Mouse (Mus musculus): ENCODE results near the gene Foxj1.

Foxj1 gene

DNA sequence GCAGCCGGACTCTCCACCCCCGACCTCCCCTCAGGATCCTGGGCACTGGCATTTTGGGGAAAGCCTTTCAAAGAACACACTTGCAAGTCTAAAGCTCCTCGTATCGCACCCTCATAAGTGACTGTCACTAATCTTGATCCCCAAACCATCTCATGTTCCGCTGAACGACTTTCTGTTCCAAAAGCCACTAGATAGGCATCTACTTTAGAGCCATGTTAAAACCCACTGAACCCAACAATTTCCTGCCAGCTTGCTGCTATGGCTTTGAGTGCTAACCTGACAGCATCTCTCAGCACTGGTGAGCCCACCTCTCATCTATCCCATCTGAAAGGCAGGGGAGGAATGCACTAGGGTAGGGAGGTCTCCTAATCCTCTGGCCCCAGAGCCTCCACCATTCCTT lies 2.3 kb upstream of the Foxj1 start:
- DNase-seq = no peak

DNA sequence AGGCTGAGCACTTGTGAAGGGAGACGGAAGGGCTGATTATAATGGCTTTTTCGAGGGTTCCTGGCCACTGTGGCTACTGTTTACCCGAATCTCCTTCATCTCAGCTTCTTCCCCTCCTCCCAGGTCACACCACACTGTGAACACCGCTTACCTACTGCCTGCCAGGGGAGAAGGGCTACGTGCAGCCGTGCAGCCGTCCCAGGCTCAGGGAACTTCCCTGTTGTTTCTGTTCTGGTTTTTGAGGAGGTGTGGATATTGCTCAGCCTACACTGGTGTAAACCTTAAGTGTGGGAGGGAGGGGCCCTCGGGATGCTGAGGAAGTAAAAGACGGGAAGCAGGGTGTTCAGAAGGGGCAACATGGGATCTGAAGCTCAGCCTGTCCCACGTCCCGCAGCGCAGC lies 1.8 kb upstream of the Foxj1 start:
- no peak for DNase-seq

DNA sequence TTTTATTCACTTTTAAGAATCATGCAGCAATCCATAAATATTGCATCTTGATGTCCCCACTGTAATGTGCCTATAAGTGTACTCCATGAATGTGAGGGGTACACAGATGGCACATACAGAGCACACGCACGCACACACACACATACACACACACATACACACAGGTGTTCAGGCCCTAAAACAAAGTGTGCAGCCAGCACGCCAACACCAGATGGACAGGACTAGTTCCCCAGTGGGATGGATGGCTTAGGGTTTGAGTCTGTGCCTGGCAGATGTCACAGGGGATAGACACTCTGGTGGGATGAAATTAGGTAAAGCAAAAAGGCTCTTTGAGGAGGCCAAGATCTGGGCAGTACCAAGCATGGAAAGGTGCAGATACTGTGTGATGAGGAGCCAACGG lies 1.2 kb upstream of the Foxj1 start:
- no peak for DNase-seq

DNA sequence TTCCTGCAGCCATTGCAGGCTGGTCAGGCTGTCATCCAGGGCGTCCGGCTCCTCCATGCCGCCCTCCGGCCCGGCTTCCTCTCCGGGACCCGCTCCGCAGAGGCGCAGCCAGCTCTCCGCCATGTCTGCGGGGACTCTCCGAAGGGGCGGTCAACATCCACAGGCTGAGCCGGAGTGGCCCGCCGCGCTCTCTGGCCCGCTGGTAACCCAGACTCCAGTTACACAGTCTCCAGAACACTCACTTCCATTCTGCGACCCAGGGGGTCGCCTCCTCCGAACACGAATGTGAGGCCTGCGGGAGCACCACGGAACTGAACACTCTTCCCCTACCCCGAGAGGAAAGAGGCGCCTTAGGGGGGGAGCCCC lies 799 bp downstream of the Foxj1 start:
- no peak for DNase-seq

DNA sequence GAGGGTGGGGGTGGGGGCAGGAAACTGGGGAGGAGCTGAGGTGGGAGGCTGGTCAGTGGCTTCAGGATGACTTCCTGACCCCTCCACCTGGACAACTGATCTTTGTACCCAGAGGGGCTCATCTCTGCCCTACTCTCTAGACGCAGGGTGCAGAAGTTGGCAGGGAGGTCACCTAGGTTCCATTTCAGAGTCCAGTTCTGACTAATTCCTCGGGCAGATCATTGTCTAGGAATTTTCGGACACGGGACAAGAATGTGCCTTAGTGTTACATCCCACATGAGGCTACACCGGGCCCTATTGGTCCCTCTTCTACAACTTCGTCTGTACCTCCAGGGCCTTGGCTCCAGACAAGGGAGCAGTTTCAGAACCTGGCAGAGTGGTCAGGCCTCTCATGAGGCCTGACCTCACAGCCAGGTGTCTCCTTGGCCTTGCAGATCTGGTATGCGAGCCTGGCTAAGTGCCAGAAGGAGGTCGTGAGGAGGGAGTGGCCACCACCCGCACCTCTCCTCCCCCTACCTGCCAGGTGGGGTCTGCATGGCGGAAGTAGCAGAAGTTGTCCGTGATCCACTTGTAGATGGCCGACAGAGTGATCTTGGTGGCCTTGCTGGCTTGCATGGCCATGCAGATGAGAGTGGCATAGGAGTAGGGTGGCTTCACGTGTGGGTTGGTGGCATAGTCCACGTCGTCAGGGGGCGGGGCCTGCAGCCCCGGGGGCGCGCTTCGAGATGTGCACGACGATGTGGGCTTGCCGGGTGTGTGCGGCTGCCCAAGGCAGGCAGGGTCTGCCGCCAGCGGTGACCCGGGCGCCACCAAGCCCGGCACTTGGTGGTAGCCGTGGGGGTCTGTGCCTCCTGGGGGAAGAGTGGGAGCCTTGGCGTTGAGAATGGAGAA lies 1.4 kb downstream of the Foxj1 start:
- peak; percentile 76 for DNase-seq

DNA sequence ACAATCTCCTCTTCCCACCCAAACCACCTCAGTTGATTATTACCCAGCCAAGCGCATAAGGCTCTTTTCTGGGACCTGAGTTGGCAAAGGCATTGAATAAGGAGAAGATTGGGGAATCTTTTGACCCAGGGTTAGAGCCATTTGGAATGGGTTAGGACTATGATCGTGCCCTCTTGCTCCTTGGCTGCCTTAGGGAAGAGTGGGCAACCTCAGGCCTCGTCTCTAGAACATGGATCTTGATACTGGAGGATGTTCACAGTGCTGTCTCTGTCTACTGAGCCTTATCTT lies 2.3 kb downstream of the Foxj1 start:
- DNase-seq = peak; percentile 61

DNA sequence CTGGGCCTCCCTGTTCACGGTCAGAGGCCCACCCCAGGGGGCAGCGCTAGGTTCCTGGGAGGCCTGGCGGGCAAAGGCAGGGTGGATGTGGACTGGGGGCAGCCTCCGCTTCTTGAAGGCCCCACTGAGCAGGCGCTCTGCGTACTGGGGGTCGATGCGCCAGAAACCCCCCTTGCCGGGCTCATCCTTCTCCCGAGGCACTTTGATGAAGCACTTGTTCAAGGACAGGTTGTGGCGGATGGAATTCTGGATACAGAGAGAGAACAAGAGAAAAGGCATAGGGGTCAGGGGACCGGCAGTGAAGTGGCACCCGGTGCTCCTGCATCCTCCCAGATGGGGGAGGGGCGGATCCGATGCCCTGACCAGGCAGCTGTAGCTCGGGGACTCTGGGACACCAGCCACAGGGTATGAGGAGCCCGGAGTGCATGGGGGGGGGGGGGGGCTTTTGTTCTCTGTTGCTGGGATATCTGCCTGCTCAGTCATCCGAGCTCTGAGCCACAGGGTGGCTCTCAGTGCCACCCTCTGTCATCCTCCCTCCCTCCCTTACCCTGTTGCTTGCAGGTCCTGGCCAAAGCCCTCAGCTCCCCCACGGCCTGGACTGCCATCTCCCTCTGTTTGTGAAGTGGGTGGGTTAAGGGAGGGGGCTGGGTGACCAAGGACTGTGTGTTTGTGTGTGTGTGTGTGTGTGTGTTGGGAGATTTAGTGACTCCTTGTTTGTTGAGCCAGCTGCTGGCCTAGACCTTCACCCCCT lies 2.8 kb downstream of the Foxj1 start:
- DNase-seq = no peak

DNA sequence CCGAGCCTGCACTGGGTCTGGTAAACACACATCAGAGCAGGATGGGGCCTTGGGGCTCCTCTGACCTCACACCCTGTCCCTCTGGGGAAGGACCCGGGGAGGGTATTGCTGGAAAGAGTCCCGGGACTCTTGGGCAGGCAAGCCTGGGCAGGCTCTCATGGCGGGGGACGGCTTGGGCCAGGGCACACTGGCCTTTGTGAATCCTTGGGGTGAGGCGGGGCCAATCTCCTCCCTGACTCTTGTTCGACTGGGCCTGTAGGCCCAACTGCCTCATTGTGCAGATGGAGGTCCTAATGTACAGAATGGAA lies 5.0 kb downstream of the Foxj1 start:
- DNase-seq = no peak

DNA sequence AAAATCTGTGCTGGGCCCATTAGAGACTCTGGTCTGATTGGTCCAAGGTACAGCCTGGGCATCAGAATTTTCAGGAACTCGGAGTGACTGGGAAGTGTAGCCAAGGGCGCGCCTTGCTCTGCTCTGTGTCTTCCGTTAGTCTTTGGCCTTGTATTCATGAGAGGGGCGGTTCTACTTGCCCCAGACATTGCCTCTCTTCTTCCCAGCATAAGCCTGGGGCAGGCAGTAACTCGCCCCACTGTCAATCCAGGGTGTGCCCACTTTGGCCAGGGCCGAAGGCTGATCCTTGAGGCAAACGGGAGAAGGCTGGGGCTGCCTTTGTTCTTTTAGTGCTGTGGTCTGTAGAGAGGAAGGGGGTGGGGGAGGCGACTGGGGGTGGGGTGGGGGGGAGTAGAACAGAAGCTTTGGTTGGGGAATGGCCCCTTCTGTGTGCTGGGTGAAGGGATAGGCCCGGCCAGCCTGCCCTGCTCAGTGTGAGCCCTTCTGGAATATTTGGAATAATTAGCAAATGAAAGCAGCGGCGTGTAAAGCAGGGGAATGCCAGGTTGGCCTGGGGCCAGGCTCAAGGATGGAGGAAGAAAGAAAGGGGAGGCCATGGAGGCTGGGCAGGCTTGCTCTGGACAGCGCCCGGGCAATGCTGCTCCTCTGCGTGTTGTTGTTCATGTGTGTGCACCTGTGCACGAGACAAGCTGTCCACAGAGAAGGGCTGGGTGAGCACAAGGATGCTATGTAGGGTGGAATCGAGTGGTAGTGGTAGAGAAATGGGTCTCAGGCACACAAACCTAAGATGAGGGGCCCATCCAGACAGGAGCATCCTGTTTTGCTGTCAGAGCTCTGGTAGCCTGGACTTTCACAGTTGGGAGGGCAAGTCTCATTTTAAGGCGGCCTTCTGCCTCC lies 5.6 kb downstream of the Foxj1 start:
- peak; percentile 56 for DNase-seq

DNA sequence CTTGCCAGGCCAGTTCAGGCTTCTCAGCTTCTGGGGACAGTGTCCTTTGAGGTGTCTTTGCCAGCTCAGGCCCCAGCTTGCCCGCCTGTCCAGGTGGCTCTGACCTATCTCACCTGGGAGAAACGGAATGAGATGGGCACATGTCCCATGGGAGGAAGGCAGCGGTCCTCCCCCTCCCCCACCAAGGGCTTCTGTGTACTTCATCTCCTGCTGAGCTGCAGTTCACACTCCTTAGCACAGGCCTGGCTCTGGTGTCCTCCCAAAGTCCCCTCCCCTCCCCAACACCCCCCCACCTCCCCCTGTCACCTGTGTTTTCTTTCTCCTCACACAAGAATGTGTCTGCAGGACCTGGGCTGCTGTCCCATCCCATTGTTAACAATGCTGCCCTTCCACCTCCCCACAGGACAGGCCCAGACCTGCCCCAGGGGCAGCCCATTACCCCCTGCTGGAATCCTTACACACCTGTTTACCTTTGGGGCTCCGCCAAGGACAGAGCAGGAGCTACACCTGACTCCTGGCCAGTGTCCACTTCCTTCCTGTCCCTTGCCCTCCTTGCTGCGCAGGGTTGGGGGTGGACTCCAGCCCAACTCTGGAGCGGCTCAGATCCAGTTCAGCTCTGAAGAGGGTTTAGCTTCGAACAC lies 8.1 kb downstream of the Foxj1 start:
- no peak for DNase-seq

DNA sequence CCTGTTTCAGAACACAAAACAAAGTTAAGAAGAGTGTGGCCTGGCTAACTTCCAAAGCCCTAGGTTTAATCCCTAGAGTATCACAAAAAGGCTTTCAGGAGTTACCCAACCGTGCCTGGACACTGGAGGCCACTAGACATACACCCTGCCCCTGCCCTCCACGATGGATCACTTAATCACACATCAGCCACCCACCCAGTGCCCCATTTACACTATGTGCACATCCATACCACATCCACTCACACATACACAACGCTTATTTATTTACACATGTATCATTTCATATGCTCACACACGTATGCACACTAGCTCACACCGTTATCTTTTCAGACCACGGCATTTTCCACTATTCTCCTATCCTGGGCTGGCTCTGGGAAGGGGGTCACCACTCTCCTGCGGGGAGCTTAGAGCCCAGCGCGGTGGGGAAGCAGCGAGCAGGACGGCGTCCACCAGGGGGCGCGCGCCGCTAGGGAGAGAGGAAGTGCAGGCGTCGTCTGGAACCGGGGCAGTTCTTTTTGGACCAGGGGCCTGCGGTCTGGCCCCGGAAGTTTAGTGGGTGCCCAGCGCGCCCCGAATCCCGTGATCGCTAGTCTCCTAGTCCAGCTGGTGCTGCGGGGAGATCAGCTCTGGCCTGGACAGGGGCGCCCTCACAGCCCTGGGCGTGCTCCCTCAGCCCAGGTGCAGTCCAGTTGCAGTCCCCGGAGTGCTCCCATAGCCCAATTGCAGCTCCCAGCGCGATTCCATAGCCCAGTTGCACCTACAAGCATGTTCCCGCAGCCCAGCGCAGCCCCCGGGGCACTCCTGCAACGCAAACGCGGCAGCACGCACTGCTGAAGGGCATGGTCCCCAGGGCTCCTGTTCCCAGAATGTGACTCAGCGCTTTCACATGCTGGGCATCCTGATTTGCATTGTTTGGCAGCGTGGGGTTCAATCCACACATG lies 16.2 kb downstream of the Foxj1 start:
- peak; percentile 80 for DNase-seq

DNA sequence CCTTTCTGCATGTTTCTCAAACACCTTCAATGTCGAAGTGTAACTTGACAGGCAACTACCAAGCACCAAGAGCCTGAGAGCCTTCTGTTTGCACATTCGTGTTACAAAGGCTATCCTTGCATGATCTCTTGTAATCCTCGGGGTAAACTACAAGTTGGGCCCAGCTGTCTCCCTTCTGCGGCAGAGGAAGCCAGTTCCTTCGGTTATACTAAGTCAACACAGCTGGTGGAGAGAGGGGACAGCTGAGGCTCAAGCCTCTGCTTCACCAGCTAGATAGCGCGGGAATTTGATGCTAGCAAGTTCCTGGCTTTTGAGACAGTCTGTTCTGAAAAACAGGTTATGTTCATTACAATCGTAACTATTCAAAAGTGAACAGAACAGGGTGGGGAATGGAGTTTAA lies 22.8 kb downstream of the Foxj1 start:
- no peak for DNase-seq

DNA sequence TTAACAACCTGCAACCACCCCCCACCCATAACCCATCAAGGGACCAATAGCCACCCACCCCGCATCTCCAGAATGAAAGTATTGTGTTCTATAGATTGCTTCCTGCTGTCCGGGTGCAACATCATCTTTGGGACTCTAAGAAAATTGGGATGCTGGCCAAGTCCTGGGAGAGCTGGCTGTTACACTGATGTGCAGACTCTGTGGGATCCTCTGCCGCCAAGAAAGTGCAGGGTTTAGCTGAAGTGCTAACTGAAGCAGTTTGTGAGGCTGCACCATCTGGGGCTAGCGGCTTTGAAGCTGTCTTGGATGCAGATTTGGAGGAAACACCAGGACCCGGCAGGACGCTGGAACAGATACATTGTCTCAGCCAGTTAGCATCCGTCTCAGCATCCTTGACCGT lies 24.0 kb downstream of the Foxj1 start:
- DNase-seq = no peak

DNA sequence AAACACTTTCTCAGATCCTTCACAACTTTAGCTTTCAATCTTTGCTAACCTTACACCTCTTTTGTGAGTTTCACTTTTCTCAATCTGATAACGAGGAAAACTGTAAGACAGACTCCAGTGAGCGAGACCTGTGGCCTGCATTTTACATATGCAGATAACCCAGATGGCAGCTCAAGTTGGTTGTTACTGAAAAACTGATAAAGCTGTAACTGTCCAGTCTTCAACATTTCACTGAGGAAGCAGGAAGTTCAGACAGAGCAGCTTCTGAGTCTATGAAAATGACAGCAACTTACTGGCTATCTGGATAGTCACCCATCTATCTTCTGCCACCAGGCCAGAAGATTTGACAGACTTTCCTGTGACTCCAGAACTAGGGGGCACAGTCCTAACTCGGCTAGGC lies 25.6 kb downstream of the Foxj1 start:
- DNase-seq = no peak

DNA sequence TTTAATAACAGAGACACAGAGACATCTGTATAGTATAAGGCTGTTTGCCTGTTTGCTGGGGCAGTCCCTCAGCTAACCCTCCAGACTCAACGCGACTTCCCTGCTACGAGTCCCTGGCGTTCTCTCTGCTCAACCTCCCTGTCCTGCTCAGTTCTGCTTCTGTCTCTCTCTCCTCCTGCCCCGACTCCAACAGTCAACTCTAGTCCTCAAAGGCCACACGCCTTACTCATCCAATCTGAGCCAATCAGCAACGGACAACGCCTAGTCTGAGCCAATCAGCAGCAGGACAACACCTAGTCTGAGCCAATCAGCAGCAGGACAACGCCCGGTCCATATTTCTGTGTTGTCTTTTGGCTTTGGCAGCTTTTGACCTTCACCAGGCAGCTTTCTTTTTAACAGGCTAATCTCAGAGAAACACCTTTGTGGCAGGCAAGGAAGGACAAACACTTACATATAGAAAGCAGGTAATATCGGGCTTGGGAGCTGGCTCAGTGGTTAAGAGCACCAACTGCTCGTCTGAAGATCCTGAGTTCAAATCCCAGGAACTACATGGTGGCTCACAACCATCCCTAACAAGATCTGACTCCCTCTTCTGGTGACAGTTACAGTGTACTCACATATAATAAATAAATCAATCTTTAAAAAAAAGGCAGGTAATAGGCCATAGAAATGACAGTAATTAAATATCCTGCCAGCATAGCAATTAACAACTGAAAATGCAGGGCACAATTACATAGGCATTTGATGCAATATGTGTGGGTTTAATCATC lies 27.3 kb downstream of the Foxj1 start:
- no peak for DNase-seq

DNA sequence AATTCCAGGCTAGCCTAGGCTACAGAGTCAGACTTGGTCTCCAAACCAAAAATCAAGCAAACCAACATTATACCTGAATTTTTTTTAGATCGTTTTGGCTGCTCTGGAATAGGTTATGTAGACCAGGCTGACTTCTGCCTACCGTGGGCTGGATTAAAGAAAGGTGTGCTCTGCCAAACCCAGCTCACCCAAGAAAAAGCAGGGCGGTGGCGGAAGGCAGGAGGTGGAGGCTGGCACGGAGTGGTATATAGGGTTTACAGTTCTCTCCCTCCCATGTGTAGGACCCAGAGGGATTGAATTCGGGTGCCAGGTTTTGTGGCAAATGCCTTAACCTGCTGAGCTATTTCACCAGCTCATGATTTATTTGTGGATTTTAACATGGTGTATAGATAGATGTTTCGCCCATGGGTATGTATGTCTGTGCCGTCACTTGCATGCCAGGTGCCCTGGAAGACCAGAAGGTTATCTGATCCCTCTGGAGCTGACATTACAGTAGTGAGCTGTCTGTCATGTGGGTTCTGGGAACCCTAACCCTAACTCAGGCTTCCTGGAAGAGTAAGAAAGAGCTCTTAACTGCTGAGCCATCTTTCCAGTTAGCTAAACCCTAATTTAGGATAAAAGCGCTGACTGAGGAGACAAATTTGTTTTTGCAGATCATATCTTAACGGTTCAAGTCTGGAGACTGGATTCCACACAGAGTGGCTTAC lies 28.0 kb downstream of the Foxj1 start, which contains the start of gene Exoc7:
Gene Exoc7, minus strand, starts transcription at position 215 of the 707 bp plus-strand sequence.
- no peak for DNase-seq

DNA sequence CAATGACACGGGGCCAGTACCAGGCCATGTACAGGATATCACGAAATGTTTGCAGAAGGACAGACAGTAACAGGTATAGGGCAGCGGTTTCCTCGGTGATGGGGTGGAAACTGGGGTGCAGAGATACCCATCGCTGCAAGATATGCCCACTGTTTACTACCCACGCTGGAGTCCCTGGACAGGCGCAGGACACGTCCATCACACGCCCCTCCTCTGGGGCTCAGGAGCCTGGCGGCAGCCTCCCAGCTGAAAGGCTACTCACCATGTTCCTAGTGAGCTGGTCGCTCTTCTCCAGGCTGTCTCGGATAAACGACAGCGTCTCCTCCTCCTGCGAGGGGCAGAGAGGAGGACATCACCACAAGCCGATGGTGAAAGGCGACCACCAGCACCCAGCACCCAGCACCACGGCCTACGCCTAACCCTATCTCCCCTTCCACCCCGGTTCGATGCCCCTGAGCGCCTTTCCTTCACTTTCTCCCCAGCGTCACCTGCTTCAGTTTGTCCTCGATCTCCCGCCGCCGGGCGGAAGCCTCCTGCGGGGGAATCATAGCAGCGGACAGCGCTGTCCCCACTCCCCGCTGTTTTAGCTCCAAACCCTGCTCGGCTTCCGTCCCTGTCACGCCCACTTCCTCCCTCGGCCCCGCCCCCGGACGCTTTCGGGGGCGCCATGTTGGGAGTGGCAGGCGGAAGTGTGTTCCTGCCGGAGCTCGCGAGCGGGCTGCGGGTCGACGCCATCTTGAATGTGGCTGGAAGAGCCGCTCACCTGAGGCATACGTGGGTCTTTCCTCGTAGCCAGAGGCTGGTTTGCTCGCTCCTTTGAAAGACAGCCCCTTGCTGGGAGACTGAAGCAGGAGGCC lies 28.8 kb downstream of the Foxj1 start:
- DNase-seq = peak; percentile 93

DNA sequence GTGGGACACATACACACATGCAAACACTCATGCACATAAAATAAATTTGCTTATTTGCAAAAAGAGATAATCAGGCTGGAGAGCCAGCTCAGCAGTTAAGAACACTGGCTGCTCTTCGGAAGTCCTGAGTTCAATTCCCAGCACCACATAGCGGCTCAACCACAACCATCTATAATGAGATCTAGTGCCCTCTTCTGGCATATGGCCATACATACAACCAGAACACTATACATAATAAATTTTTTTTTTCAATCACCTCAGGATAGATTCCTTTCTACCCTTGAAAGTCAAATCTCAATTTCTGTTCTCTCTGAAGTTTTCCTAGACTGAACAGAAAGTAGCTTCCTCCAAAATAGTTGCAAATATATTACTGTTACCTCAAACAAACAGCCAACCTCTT lies 29.8 kb downstream of the Foxj1 start:
- DNase-seq = no peak

DNA sequence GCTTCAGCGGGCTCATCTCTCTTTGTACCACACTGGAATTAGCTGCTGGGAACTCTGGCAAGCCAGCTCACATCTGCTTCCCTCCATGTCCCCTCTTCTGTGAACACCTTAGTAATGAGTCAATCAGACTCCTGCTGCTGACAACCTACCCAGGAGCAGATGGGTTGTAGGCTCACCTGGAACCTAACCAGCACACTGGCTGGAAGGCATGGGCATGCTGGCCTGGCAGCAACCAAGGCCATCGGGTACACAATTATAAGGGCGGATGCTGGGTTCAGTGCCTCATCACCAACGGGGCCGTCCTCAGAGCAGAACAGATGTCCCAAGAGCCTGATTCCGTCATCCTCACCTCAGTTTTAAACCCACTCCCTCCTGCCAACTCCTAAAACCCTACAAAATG lies 36.6 kb downstream of the Foxj1 start:
- DNase-seq = no peak

DNA sequence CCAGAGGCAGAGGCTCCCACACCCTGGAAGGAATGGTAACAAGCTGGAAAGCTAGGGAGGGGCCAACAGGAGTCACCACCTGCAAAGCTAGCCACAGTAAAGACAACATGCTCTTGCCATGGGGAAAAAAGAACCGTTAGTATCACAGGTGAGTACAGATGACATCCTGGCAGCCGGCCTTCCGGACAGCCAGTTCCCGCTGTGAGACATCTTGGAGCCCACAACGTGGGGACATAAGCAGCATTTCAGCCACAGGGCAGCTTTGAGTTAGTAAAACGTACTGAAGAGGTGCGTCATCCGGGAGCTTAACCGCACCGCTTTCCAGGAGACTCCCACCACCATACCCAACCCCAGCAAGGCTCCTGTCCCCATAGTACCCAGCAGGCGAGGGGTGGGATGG lies 37.0 kb downstream of the Foxj1 start:
- DNase-seq = no peak
